Mouse (Mus musculus) liver, adult (tissue): ENCODE measurements around the gene Cdcp2.

Experiments
- GATA4 ChIP-seq: IDR thresholded peaks from 2 replicates; pipeline ENCODE4 v1.6.1; 2014; ENCODE audit warnings: mild to moderate bottlenecking, low read length; ENCODE audit not compliant: insufficient replicate concordance

Gene Cdcp2

DNA sequence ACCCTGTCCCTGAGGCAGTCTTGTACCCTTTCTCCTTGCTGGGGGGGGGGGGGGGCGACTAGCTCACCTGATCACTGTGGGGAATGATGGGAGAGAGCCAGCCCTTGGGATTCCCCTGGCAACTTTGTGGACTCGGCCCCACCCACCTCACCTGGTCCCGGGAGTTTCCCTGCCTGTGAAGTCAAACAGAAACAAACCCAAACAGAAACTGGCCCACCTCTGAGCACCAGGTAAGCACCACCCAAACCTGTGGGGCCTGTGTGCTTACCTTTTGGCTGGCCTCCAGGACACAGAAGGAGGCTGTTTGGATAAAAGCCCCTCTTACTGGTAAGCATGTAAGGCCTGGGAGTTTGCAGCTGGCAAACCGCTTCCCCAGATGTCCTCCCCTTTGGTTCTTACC, 22.4 kb downstream of the Cdcp2 start:
- TF ChIP-seq GATA4 = no peak

GRCm38 (mm10) chr4:107120676-107121075, 24.0 kb downstream of the Cdcp2 start:
- TF ChIP-seq GATA4 = no peak

- no peak for TF ChIP-seq GATA4
Measured at GRCm38 (mm10) chr4:107121165-107121943, 24.7 kb downstream of the Cdcp2 start.

DNA sequence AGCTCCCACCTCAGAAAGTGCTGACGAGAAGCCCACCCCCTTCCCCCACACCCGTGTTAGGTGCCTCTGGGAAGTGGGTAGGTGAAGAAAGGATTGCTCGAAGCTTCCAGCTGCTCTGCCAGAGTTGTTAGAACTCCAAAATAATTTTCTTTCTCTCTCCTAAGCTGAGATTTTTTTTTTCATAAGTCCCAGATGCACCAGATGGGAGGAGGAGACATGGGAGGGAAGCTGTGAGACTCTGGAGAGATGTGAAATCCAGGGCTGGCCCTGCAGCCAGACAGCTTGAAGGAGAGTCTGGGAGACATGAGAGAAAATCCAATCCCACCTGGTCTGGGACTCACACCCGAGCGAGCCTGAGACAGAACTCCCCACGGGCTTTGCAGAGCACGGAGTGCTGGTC, 27.7 kb downstream of the Cdcp2 start:
- no peak for TF ChIP-seq GATA4

DNA sequence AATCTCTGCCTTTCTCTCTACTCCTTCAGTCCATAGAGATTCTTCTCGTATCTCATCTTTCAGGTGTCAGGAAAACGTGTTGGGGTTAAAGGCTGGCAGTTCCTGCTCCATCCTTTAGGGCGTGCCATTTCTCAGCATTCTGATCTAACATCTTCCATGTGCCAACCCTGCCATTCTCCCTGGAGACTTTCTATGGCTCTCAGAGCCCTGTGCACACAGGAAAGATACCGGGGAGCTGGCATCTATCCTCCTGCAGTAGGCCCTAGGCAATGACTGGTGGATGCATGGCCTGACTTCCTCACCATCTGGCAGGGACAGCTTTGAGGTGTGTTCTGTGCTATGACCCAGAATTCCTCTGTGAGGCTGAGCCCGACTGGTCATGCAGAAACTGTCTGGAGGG, 28.4 kb downstream of the Cdcp2 start:
- TF ChIP-seq GATA4 = no peak

DNA sequence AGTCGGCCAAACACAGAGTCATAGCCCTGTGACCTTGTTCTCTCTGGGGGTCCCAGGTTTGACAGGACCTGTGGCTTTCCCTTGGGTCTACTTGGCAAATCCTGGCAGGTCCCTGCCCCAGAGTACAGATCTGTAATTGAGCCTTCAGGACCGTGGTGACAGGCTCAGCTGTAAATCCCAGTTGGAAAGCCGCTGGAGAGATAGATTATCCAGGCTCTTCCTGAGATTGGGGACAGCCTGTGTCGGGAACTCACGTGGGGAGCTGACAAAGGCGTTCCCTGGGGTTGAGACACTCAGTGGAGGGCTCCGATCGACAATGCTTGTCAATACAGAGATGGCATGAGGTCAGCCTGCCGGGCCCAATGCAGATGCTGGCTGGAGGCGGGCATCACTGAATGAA, 29.7 kb downstream of the Cdcp2 start:
- no peak for TF ChIP-seq GATA4

DNA sequence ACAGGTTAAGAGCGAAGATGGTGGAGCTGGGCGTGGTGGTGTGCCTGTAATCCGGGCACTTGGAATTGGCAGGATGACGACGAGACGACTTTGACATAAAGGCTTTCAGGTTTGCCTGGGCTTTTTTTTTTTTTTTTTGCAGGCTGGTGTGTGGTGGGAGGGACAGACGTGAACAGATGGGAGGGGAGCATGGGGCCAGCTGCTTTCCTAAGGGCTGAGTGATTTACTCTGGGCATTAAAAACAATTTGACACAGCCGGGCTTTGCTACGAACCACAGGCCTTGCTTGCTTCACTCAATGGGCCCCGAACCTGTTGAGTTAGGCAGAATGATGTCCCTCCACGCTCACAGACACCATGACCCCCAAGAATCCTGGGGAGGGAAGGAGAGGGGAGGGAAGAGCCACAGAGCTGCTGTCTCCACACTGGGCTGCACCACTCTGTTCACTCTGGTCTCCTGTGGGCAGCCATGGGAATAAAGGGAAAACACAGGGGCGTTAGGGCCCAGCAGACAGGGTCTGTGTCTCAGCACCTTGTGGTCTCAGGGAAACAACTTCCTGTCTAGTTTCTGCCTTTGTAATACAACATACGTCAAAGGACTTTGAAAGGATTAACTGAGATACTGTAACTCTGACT, 30.3 kb downstream of the Cdcp2 start:
- TF ChIP-seq GATA4 = no peak

DNA sequence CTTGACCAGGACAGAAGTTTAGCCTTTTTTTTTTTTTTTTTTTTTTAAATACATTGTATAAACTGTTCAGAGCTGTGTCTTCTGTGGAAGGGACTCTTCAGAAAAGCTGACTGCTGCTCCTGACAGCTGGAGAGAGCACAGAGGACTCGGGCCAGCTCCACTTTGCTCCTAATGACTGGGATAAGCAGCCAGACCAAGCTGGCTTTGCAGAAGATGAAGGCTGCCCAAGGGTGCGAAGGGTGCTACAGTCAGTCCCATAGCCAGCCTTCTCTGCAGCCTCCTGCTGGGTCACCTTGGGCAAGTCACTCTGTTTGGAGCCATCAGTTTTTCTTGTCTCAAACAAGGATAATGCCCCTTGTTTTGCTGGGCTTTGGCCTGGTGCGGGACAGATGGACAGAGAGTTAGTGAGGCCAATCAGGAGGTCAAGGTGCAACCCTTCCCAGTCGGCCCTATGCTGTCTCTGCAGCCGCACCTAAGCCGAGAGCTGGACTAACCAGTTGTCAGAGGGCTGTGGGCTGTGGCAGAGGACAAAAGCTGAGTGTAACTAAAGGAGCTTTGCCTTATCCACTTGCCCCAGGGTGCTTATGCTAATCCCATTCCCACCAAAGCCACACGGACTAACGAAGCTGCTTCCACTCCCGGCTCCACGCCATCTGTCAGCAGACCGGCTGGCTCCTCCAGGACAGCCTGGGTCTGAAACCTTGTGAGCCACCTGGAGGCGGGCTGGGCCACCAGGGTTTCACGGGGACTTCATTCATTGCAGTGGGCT, 31.4 kb downstream of the Cdcp2 start:
- TF ChIP-seq GATA4 = no peak

DNA sequence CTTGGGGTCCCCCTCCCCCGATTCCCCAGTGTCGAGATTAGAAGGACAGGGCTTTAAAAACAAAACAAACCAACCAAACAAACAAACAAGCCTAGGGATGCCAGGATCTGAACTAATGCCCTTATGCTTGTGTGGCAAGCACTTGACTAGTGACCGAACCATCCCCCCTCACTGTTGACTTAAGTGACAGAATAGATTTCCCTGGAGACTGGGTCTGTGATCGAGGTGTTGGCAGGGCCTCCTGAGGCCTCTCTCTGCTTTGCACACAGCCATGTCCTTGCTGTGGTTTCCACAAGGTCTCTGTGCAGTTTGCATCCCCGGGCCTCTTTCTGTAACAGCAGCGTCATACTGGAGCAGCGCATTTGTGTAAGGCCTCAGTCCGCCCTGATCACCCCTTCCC, 32.7 kb downstream of the Cdcp2 start:
- no peak for TF ChIP-seq GATA4

GRCm38 (mm10) chr4:107130534-107130933, 33.8 kb downstream of the Cdcp2 start:
- no peak for TF ChIP-seq GATA4

DNA sequence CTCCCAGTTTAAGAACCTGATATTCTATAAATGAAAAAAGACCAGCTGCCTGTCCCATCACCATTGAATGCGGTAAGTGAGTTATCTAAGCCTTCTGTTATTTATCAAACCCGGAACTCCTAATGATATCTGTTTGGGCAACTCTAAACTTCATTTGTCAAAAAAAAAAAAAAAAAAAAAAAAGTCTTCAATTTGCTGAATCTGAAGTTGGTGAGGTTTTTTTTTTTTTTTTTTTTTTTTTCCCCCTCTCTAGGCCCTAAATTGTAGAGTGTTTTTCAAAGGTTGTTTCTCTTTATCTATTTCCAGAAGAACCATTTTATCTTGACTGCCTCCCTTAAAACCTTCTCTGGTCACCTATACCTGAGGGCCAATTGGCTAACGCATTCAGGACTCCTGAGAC, 38.2 kb downstream of the Cdcp2 start:
- no peak for TF ChIP-seq GATA4

GRCm38 (mm10) chr4:107135663-107136062, 39.0 kb downstream of the Cdcp2 start:
- no peak for TF ChIP-seq GATA4

DNA sequence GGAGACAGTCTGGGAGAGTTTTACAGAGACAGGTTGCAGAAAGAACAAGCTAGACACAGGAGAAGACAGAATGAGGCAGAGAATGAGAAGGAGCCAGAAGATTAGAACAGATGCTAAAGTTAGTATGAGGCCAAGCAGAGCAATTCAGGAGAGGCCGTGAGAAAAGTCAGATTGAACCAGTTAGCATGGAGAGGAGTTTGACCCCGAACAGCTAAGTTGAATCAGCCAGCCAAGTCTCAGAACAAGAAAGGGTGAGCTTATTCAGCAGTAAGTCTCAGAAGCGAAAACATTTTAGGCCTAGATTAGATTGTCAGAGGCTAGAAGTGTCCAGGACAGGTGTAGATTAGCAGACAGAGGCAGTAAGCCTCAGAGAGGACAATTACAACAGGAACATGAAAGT, 39.8 kb downstream of the Cdcp2 start:
- no peak for TF ChIP-seq GATA4

DNA sequence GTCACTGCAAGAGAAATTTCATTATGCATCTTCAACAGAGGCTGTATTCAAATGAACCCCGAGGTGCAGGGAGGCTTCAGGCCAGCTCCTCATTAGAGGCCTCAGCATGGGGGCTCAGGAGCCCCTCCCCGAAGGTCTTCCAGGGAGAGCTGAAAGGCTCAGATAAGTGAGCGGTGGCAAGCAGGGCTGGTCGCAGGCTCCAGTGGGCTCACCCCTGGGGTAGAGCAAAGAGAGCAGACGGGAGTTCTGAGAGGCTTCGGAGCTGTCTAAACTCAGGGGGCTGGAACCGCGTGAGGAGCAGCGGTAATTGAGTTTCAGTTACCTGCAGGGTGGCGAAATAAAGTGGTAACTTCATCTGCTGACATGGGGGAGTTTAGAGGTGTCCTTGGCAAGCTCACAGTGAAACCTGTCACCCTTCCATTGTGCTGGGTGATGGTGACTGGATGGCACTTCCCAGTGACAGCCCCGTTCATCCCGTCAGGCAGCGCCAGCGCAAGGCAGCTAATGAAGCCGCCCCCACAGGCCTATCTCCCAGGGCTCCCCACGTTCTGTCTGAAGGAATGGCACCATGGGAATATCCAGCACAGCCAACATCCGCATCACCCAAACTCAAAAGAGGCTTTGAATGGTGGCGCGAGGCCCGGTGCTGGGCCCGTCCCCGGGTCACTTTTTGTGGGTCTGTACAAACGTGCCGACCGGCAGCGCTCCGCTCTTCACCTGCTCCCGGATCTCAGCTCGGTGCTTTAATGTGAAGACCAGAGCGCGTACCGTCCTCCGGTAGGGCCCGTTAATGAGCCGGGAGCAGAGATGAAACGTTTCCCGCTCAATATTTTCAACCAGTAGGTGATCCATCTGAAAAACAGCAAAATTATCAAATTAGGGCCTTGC, 42.5 kb downstream of the Cdcp2 start:
- no peak for TF ChIP-seq GATA4

GRCm38 (mm10) chr4:107139836-107140631, 43.3 kb downstream of the Cdcp2 start:
- TF ChIP-seq GATA4 = no peak

DNA sequence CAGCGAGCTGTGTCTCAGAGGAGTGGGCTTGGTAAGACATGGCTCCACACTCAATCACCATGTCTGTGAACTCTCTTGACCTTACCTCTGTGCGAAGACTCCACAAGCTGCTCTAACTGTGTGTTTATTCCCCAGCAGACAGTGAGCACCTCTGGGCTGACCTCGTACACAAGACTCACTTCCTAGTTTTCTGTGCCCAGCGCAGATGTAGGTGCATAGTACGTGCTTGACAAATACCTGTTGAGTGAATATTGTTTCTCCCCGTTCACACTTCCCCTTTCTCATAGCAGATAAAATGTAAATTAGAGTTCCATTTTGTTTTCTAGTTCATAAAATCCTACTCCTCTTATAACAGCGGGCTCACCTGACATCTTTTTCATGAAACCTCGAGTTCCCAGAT, 46.8 kb downstream of the Cdcp2 start:
- no peak for TF ChIP-seq GATA4
